Mouse (Mus musculus) thymus, adult 2 months (tissue): ENCODE data around the gene Tnfrsf19.

ENCODE experiments used
- CTCF ChIP-seq: fragments of 200-500 bp; IDR thresholded peaks from 2 replicates; pipeline ENCODE4 v1.5.1; 2012; ENCODE audit warnings: mild to moderate bottlenecking, control low read depth, low read length, moderate library complexity, borderline replicate concordance; ENCODE audit not compliant: control insufficient read depth, poor library complexity, insufficient read depth; ENCODE audit errors: extremely low read depth
- POLR2A ChIP-seq: fragments of 200-500 bp; IDR thresholded peaks from 2 replicates; pipeline ENCODE4 v1.6.1; 2012; ENCODE audit warnings: mild to moderate bottlenecking, low read length, control low read depth, moderate library complexity; ENCODE audit not compliant: control insufficient read depth, poor library complexity, insufficient read depth; ENCODE audit errors: extremely low read depth

- TF ChIP-seq CTCF: no peak
- no peak for TF ChIP-seq POLR2A
Observed at GRCm38 (mm10) chr14:61061729-61062128, 15.4 kb upstream of the Tnfrsf19 start.
